Mouse (Mus musculus) stomach, embryonic 14.5 days (tissue): ENCODE measurements at regions not wholly inside any gene's neighbourhood (a gene's known extent, or its start where the extent isn't known, plus 50 kb on each side); places are given as distances from the start of the nearest gene placed in this dataset.

Experiments
- ATAC-seq: fragments of 200-750 bp; cut with Nextera tagmentation; 2 replicates; pipeline ENCODE4 v1.8.0; 2017; ENCODE audit warnings: low read depth, moderate TSS enrichment; ENCODE audit not compliant: insufficient number of reproducible peaks, insufficient read depth, low FRiP score
- H3K27ac ChIP-seq: fragments of 300-500 bp; sonication (generic); 2 replicates; pipeline ENCODE4 v1.5.1; 2014; ENCODE audit warnings: mild to moderate bottlenecking, low read length, moderate library complexity, mixed read lengths
- H3K27me3 ChIP-seq: fragments of 300-500 bp; sonication (generic); 2 replicates; pipeline ENCODE4 v1.6.1; 2014; ENCODE audit warnings: low read length, control low read depth, mixed read lengths; ENCODE audit not compliant: control insufficient read depth, insufficient read depth
- H3K36me3 ChIP-seq: fragments of 300-500 bp; sonication (generic); 2 replicates; pipeline ENCODE4 v1.6.1; 2014; ENCODE audit warnings: mild to moderate bottlenecking, control low read depth, low read length, moderate library complexity, mixed read lengths; ENCODE audit not compliant: control insufficient read depth, insufficient read depth
- H3K4me1 ChIP-seq: fragments of 300-500 bp; sonication (generic); 2 replicates; pipeline ENCODE4 v1.6.1; 2014; ENCODE audit warnings: low read length, control low read depth, mixed read lengths; ENCODE audit not compliant: control insufficient read depth, insufficient read depth
- H3K4me2 ChIP-seq: fragments of 300-500 bp; sonication (generic); replicated peaks from 2 replicates; pipeline ENCODE4 v1.6.1; 2014; ENCODE audit warnings: low read depth, low read length, control low read depth
- H3K4me3 ChIP-seq: fragments of 300-500 bp; sonication (generic); 2 replicates; pipeline ENCODE4 v1.5.1; 2014; ENCODE audit warnings: low read depth, low read length, control low read depth
- H3K9ac ChIP-seq: fragments of 300-500 bp; sonication (generic); replicated peaks from 2 replicates; pipeline ENCODE4 v1.6.1; 2014; ENCODE audit warnings: low read depth, mild to moderate bottlenecking, control low read depth, low read length, moderate library complexity, mixed read lengths
- H3K9me3 ChIP-seq: fragments of 300-500 bp; sonication (generic); 2 replicates; pipeline ENCODE4 v1.6.1; 2016; ENCODE audit warnings: low read depth, low read length, control low read depth; ENCODE audit not compliant: control insufficient read depth
- WGBS: fragments of 180-500 bp; shearing (Covaris S2); extraction: QIAGEN DNeasy Blood & Tissue Kit; methylation state at CpG from one replicate; pipeline ENCODE4 v1.1.7; 2014; 5-methylcytosine and 5-hydroxymethylcytosine counted together

DNA sequence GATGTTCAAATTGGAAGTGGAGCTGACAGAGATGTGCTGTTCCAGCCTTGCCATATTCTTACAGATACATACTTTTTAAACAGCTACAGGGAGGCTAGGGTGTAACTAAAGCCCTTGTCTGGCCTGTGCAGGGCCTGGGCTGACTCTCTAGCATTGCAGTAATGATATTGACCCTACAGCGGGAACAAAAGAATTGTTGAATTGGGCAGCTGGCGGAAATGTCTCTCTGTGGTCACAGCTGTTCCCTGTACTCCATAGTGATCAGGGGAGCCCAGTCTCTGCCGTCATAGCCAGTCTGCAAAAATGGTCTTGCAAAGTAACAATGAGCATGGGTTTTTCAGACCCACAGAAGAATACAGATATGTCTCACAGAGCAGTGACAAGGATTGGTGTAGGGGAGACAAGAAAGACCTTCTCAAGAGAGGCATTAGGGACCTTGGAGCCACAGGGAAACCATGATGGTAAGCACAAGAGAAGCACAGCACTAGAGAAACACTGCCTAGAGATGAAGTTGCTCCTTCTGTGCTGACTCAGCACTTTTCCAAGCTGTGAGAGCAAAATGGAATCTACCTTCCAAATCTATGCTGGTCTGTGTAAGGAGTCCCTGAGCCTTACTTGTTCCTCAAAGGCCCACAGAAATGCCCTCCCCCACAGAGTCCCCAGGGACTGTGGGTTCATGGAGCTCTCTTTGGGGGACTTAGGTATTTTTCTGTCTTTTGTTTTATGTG, 111.2 kb upstream of the Gm12830 start:
- H3K4me2 ChIP-seq, result no peak overlapping the region
- no peak for ATAC-seq
- no peaks in the 10 kb centered on the region for H3K4me1 ChIP-seq
- no peaks in the 10 kb centered on the region for H3K27me3 ChIP-seq
- WGBS, result 80% methylated on average over 3 of the region's 3 CpGs
- H3K9me3 ChIP-seq, result no peaks in the 10 kb centered on the region
- no peak overlapping the region for H3K9ac ChIP-seq
- H3K27ac ChIP-seq, result no peak overlapping the region
- H3K36me3 ChIP-seq, result no peaks in the 10 kb centered on the region
- H3K4me3 ChIP-seq, result no peak overlapping the region

DNA sequence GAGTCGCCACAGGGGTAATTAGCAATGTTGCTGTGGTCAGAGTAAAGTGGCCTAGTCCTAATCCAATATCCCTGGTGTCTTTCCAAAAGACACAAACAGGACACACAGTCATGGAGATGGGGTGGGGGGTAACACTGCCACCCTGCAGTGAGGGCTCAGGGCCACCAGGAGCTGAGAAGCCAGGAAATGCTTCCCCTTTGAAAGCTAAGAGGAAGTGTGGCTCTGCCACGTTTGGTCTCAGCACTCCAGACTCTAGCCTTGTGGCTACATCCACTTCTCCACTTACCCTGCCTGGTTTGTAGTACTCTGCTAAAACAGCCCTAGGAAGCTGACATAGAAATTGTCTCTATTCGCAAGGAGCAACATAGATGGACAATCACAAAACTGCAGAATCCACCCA, 110.4 kb upstream of the Gm12830 start:
- no peak overlapping the region for H3K27ac ChIP-seq
- no peaks in the 10 kb centered on the region for H3K36me3 ChIP-seq
- no peaks in the 10 kb centered on the region for H3K9me3 ChIP-seq

DNA sequence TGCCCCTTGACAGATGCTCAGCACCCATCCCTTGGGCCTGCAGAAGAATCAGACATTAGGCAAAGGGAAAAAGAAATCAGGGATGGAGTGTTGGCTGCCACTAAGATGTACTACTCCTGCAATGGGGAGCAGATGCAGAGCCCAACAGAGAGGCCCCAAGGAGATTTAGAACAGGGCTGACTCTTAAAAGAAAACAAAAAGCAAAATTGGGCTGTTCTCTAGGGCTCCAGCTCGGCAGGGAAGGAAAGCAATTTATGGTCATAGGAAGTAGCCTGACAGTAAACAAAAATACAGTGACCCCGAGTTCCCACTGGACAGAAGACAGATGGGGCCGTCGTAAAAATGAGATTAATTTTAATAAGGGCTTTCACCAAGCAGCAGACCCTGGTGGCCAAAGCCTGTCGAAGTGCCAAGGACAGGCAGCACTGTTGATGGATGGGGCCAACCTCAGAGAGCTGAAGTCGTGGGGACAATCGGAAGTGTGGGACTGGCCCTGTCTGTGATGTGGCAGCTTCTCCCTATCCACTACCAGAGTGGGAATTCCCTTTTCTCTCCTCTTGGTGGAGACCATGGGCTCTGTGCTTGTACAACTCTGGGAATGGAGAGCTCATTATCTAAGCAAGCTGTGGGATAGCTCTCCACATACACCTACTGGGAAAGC, 109.4 kb upstream of the Gm12830 start:
- Histone ChIP-seq H3K27ac (no peak overlapping the region), H3K9me3 (no peaks in the 10 kb centered on the region), H3K9ac (no peak overlapping the region), H3K4me3 (no peak overlapping the region), H3K36me3 (no peaks in the 10 kb centered on the region), H3K4me2 (no peak overlapping the region), H3K4me1 (no peaks in the 10 kb centered on the region), H3K27me3 (no peaks in the 10 kb centered on the region)
- no peak for ATAC-seq
- WGBS, result 18% methylated on average over 7 of the region's 7 CpGs

More for the DNA sequence above, 110.4 kb upstream of the Gm12830 start:
- no peaks in the 10 kb centered on the region for H3K4me1 ChIP-seq
- WGBS, result 66% methylated on average over 3 of the region's 3 CpGs
- H3K27me3 ChIP-seq, result no peaks in the 10 kb centered on the region
- H3K4me2 ChIP-seq, result no peak overlapping the region
- no peak overlapping the region for H3K9ac ChIP-seq
- no peak overlapping the region for H3K4me3 ChIP-seq
- no peak for ATAC-seq

DNA sequence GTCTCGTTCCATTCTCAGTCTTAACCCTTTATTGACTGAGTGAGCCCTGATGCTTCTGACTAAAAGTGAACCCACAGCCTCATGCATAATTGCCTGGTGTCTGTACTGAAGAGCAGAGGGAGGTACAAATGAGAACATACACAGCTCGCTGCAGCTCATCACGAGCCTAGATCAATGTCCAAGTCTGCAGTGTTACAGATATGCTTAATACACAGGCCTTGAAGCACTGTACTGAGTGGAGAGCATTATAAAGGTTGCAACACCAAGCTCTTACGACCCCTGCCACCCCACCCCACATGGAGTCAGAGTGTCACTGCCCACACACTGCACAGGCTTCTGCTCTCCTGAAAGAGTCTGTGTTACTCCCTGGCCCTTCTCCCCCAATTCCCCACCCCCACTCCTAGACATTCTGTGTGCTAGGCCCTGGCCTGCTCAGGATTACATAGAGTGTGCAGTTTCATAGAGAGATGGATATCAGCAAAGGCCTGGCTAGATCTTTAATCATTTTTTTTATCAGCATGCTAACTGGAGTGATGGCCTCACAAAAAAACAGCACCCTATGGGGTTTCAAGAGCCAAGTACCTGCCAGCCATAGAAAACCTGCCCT, 108.5 kb upstream of the Gm12830 start:
- no peak overlapping the region for H3K4me3 ChIP-seq
- no peaks in the 10 kb centered on the region for H3K27me3 ChIP-seq
- no peaks in the 10 kb centered on the region for H3K4me1 ChIP-seq
- H3K27ac ChIP-seq, result no peak overlapping the region
- no peaks in the 10 kb centered on the region for H3K36me3 ChIP-seq
- H3K4me2 ChIP-seq, result no peak overlapping the region
- WGBS, result 54% methylated on average over 4 of the region's 4 CpGs
- no peaks in the 10 kb centered on the region for H3K9me3 ChIP-seq
- H3K9ac ChIP-seq, result no peak overlapping the region
- ATAC-seq, result no peak

DNA sequence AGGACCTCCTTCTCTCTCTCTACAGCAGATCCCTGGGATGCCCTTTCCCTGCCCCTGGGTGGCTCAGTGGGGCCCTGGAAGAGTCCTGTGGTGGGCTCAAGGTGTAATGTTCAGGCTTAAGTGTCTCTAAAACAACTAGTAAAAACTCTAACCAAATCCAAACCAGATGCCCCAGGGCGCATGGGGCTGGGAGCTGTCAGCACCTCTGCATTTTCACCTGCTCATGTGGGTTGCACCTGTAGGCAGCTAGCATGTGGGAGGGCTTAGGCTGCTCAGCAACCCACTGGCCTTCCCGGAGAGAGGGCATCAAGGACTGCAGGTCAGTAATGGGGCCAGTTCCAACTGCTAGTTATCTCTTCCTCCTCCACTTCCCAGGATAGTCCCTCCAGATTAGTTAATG, 104.8 kb upstream of the Gm12830 start:
- H3K4me3 ChIP-seq, result no peak overlapping the region
- WGBS, result 88% methylated on average over 2 of the region's 2 CpGs
- H3K9ac ChIP-seq, result no peak overlapping the region
- no peaks in the 10 kb centered on the region for H3K4me1 ChIP-seq
- H3K27me3 ChIP-seq, result no peaks in the 10 kb centered on the region
- H3K36me3 ChIP-seq, result no peaks in the 10 kb centered on the region
- no peak overlapping the region for H3K4me2 ChIP-seq
- H3K9me3 ChIP-seq, result no peaks in the 10 kb centered on the region
- no peak for ATAC-seq
- H3K27ac ChIP-seq, result no peak overlapping the region

DNA sequence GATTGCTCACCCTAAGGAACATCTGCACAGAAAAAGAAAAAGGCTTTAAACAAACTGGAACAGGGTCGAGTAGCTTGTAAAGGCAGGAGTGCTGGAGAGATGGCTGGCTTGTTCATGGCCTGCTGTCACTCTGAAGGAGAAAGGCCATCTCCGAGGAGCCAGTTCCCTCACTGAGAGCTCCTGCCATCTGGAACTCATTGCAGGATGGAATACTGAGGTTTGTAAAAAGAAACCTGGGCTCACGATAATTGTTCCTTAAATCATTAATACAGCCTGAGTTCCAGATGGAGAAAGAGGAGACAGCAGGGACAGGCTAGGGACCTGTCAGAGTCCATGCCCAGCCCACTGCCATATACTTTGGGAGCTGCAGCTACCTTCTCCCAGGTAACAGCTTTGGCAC, 100.8 kb upstream of the Gm12830 start:
- Histone ChIP-seq H3K4me1 (no peaks in the 10 kb centered on the region), H3K27ac (no peak overlapping the region), H3K9ac (no peak overlapping the region), H3K27me3 (no peaks in the 10 kb centered on the region), H3K4me3 (no peak overlapping the region), H3K9me3 (no peaks in the 10 kb centered on the region), H3K36me3 (no peaks in the 10 kb centered on the region), H3K4me2 (no peak overlapping the region)
- WGBS, result 49% methylated on average over 3 of the region's 3 CpGs
- ATAC-seq, result no peak

DNA sequence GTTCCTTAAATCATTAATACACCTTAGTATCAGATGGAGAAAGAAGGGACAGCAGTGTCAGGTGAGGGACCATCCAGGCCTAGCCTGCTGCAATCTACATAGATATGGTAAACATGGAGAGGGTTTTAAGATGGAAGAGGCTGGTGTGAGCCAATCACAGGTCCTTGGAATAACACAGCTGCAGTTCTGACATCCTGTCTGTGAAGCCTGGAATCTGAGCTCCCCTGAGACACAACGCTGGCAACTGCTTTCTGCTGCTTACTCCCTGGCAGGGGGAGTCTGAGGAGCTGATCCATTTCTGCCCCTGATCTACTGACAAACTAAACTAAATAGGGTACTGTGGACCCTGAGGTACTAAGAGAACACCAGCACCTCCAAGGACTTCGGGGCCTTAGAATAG, 100.1 kb upstream of the Gm12830 start:
- Histone ChIP-seq H3K27me3 (no peaks in the 10 kb centered on the region), H3K4me3 (no peak overlapping the region), H3K4me2 (no peak overlapping the region), H3K27ac (no peak overlapping the region), H3K4me1 (no peaks in the 10 kb centered on the region), H3K9ac (no peak overlapping the region), H3K9me3 (no peaks in the 10 kb centered on the region), H3K36me3 (no peaks in the 10 kb centered on the region)
- ATAC-seq, result no peak
- WGBS, result 57% methylated on average over 2 of the region's 2 CpGs

DNA sequence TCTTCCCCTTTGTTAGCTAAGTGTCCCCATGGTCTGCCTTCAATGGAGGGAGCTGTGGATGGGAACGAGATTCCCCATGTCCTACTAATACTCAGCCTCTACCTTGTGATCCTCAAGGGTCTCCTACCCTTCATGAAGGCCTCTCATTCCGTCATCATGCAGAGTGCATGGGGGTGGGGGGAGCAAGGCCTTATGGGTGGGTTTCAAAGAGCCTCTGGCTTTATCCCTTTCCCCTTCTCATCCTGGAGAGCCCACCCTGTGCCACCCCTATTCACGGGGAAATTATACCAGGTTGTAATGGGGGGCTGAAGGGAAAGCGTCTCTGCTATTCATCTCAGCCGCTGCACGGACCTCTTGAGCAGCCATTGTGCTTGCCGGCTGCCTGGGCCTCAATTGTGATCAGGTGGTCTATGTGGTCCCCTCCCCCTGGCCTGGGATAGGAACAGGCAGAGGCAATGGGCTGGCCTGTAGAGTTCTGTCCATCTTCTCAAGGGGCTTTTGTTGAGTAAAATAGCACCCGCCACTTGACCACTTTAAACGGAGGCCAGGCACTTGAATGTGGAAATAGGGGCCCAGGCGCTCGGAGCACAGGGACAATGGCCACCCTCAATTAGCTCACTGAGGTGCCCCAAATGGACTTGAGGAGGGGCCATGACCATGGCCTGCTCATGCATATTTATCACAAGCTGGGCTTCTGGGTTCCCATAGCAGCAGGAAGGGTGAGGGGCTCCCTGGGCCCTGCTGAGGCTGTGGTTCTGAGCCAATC, 93.1 kb upstream of the Gm12830 start:
- H3K4me2 ChIP-seq, result no peak overlapping the region
- H3K27me3 ChIP-seq, result no peaks in the 10 kb centered on the region
- H3K27ac ChIP-seq, result no peak overlapping the region
- H3K36me3 ChIP-seq, result no peaks in the 10 kb centered on the region
- 91% methylated on average over 11 of the region's 11 CpGs for WGBS
- no peak overlapping the region for H3K9ac ChIP-seq
- no peaks in the 10 kb centered on the region for H3K4me1 ChIP-seq
- ATAC-seq, result no peak
- no peak overlapping the region for H3K4me3 ChIP-seq
- H3K9me3 ChIP-seq, result no peaks in the 10 kb centered on the region
